Mouse (Mus musculus): Measurements from ENCODE around the gene Tcf7l1.

Tcf7l1 gene

GRCm38 (mm10) chr6:72616643-72617288 lies 172.3 kb downstream of the Tcf7l1 start, which contains the start of gene Tgoln1:
Tgoln1 (minus strand) TSS chr6:72617000.
- peak; percentile 96 to 98 for DNase-seq

GRCm38 (mm10) chr6:72615561-72616375 lies 173.3 kb downstream of the Tcf7l1 start:
- DNase-seq: no peak

GRCm38 (mm10) chr6:72615151-72615550 lies 173.9 kb downstream of the Tcf7l1 start:
- peak in 1 of 2 experiments; percentile 58 for DNase-seq

GRCm38 (mm10) chr6:72610261-72610660 lies 178.8 kb downstream of the Tcf7l1 start:
- no peak for DNase-seq

- no peak for DNase-seq
These were observed 180.3 kb downstream of the Tcf7l1 start for GRCm38 (mm10) chr6:72608662-72609184.

- peak; percentile 75 to 81 for DNase-seq
These were observed 181.4 kb downstream of the Tcf7l1 start for GRCm38 (mm10) chr6:72607676-72608075.

- DNase-seq: peak; percentile 71 to 77
These were observed 182.0 kb downstream of the Tcf7l1 start for GRCm38 (mm10) chr6:72607060-72607459.

GRCm38 (mm10) chr6:72604066-72604465 lies 185.0 kb downstream of the Tcf7l1 start:
- no peak for DNase-seq

GRCm38 (mm10) chr6:72601732-72602131 lies 187.3 kb downstream of the Tcf7l1 start:
- DNase-seq: peak; percentile 88 to 94

GRCm38 (mm10) chr6:72600771-72601170 lies 188.3 kb downstream of the Tcf7l1 start:
- DNase-seq: no peak

GRCm38 (mm10) chr6:72600216-72600615 lies 188.8 kb downstream of the Tcf7l1 start:
- DNase-seq: peak in 1 of 2 experiments; percentile 52

- peak; percentile 72 for DNase-seq
These were observed 190.1 kb downstream of the Tcf7l1 start for GRCm38 (mm10) chr6:72598791-72599557.

- peak; percentile 97 to 98 for DNase-seq
These were observed 190.9 kb downstream of the Tcf7l1 start, which contains the start of the genes Elmod3 and Retsat for GRCm38 (mm10) chr6:72597956-72598753. Elmod3 (minus strand) TSS chr6:72598413. Retsat (plus strand) TSS chr6:72598475.

- peak in 1 of 2 experiments; percentile 37 for DNase-seq
These were observed 191.8 kb downstream of the Tcf7l1 start for GRCm38 (mm10) chr6:72597083-72597874.

- DNase-seq: no peak
These were observed 195.1 kb downstream of the Tcf7l1 start for GRCm38 (mm10) chr6:72593914-72594313.

- no peak for DNase-seq
These were observed 195.8 kb downstream of the Tcf7l1 start for GRCm38 (mm10) chr6:72593011-72593803.

GRCm38 (mm10) chr6:72590111-72590510 lies 198.9 kb downstream of the Tcf7l1 start:
- no peak for DNase-seq

- DNase-seq: no peak
These were observed 200.7 kb downstream of the Tcf7l1 start for GRCm38 (mm10) chr6:72588307-72588706.

GRCm38 (mm10) chr6:72586701-72587100 lies 202.4 kb downstream of the Tcf7l1 start:
- no peak for DNase-seq

GRCm38 (mm10) chr6:72584154-72584553 lies 204.9 kb downstream of the Tcf7l1 start:
- peak; percentile 50 to 71 for DNase-seq

All from kidney, postnatal 36 days (tissue).